Mouse (Mus musculus): ENCODE results near the gene Gm12355.

DNA sequence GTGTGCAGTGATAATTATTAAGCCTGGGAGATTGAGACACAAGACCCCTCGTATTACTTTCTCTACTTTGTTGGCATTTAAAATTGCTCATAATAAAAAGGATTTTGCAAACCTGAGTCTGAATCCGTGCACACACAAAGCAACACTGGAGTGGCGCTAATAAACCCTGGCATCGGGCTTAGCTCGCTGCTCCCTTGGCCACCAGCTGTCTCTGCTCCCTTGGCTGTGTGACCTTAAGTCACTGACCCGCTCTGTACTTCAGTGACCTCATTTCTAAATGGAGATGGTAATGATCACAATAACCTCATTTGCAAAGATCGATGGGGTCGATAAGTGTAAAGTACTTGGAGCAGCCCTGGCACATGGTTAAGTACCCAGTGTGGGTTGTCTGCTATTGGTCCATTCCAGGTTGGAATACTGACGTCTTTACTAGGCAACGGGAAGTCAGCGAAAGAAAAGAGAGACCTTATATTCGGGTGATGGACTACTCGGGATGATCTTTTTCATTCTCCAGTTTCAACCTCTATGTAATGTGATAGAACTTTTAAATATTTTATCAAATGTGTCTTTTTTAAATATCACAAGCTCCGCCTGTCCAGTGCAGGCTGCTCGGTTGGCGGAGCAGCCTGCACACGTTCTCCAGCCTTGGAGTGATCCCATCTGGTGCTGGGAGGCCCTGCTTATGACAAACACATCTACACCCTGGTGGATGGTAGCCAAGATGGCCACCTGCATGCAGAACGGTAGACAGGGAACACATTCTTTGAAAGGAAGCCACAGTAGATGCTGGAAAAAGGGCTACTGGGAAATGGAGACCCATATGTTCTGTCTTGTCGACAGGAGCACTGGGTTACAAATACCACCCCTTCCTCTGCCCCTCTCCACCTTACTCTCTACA lies 34.7 kb downstream of the Gm12355 start:
- no peak for TF ChIP-seq TAL1 (conservative IDR thresholded peaks at IDR 0.05; ENCODE audit: low read depth, low read length)
- no peak for TF ChIP-seq CTCF (IDR thresholded peaks at IDR 0.05; ENCODE audit: low read depth, low read length)

All from G1E (cell line).